Mouse (Mus musculus): ENCODE results near the gene Gpatch8. TPM values are rescaled to one million over a fixed set of nuclear protein-coding genes. Genes with fewer than 3 reads are reported as not detected.
"Not testable (repeated sequence)": the region's sequence is repeated elsewhere in the genome, so short reads cannot be mapped to it uniquely, and the experiment has no call there.

Gpatch8 gene
- polyA plus RNA-seq, 1 experiment = 34.5 TPM

- no peaks in the 10 kb centered on the region for H3K4me1 ChIP-seq (replicated peaks; ENCODE audit: control insufficient read depth, insufficient read depth, low read length)
- no peaks in the 10 kb centered on the region for H3K36me3 ChIP-seq (ENCODE audit: control insufficient read depth, insufficient read depth, low read length)
- no peaks in the 10 kb centered on the region for H3K27me3 ChIP-seq (ENCODE audit: control insufficient read depth, insufficient read depth, low read length)
- no peak for DNase-seq
- H3K27ac ChIP-seq (ENCODE audit: control insufficient read depth, insufficient read depth, low read length) = no peak overlapping the region
- TF ChIP-seq POLR2A (IDR thresholded peaks at IDR 0.05; ENCODE audit: control insufficient read depth, extremely low read depth, insufficient read depth, low read length, poor library complexity) (no peak), CTCF (IDR thresholded peaks at IDR 0.05; ENCODE audit: borderline replicate concordance, control insufficient read depth, extremely low read depth, insufficient read depth, low read length, poor library complexity) (no peak)
- H3K4me3 ChIP-seq (ENCODE audit: control insufficient read depth, insufficient read depth, low read length) = no peak overlapping the region
Measured at GRCm38 (mm10) chr11:102565741-102566140, 9.5 kb upstream of the Gpatch8 start.

GRCm38 (mm10) chr11:102564952-102565671 lies 8.9 kb upstream of the Gpatch8 start:
- not testable (repeated sequence) for H3K27ac ChIP-seq (ENCODE audit: control insufficient read depth, insufficient read depth, low read length); H3K4me3 ChIP-seq (ENCODE audit: control insufficient read depth, insufficient read depth, low read length); H3K36me3 ChIP-seq (ENCODE audit: control insufficient read depth, insufficient read depth, low read length); DNase-seq; H3K27me3 ChIP-seq (ENCODE audit: control insufficient read depth, insufficient read depth, low read length); H3K4me1 ChIP-seq (replicated peaks; ENCODE audit: control insufficient read depth, insufficient read depth, low read length)
- 84% methylated on average over 14 of the region's 14 CpGs for WGBS

- H3K4me1 ChIP-seq (replicated peaks; ENCODE audit: control insufficient read depth, insufficient read depth, low read length) = peaks cover 4% of the 10 kb centered on the region
- no peaks in the 10 kb centered on the region for H3K27me3 ChIP-seq (ENCODE audit: control insufficient read depth, insufficient read depth, low read length)
- H3K4me3 ChIP-seq (ENCODE audit: control insufficient read depth, insufficient read depth, low read length) = no peak overlapping the region
- no peak for DNase-seq
- WGBS = 97% methylated on average over 5 of the region's 5 CpGs
- no peak for TF ChIP-seq POLR2A (IDR thresholded peaks at IDR 0.05; ENCODE audit: control insufficient read depth, extremely low read depth, insufficient read depth, low read length, poor library complexity)
- TF ChIP-seq CTCF (IDR thresholded peaks at IDR 0.05; ENCODE audit: borderline replicate concordance, control insufficient read depth, extremely low read depth, insufficient read depth, low read length, poor library complexity) = no peak
- H3K27ac ChIP-seq (ENCODE audit: control insufficient read depth, insufficient read depth, low read length) = no peak overlapping the region
- no peaks in the 10 kb centered on the region for H3K36me3 ChIP-seq (ENCODE audit: control insufficient read depth, insufficient read depth, low read length)
Measured at GRCm38 (mm10) chr11:102558704-102559103, 2.5 kb upstream of the Gpatch8 start.

- H3K36me3 ChIP-seq (ENCODE audit: control insufficient read depth, insufficient read depth, low read length) = no peaks in the 10 kb centered on the region
- H3K27me3 ChIP-seq (ENCODE audit: control insufficient read depth, insufficient read depth, low read length) = no peaks in the 10 kb centered on the region
- H3K4me1 ChIP-seq (replicated peaks; ENCODE audit: control insufficient read depth, insufficient read depth, low read length) = peaks cover 4% of the 10 kb centered on the region
- H3K27ac ChIP-seq (ENCODE audit: control insufficient read depth, insufficient read depth, low read length) = no peak overlapping the region
- no peak for DNase-seq
- H3K4me3 ChIP-seq (ENCODE audit: control insufficient read depth, insufficient read depth, low read length) = no peak overlapping the region
- TF ChIP-seq POLR2A (IDR thresholded peaks at IDR 0.05; ENCODE audit: control insufficient read depth, extremely low read depth, insufficient read depth, low read length, poor library complexity) (no peak), CTCF (IDR thresholded peaks at IDR 0.05; ENCODE audit: borderline replicate concordance, control insufficient read depth, extremely low read depth, insufficient read depth, low read length, poor library complexity) (no peak)
- 94% methylated on average over 1 of the region's 1 CpGs for WGBS
Measured at GRCm38 (mm10) chr11:102557386-102557785, 1.2 kb upstream of the Gpatch8 start.

- Histone ChIP-seq H3K36me3 (ENCODE audit: control insufficient read depth, insufficient read depth, low read length) (no peaks in the 10 kb centered on the region), H3K4me1 (replicated peaks; ENCODE audit: control insufficient read depth, insufficient read depth, low read length) (peaks cover 4% of the 10 kb centered on the region), H3K27ac (ENCODE audit: control insufficient read depth, insufficient read depth, low read length) (no peak overlapping the region), H3K27me3 (ENCODE audit: control insufficient read depth, insufficient read depth, low read length) (no peaks in the 10 kb centered on the region), H3K4me3 (ENCODE audit: control insufficient read depth, insufficient read depth, low read length) (no peak overlapping the region)
- 13% methylated on average over 3 of the region's 3 CpGs for WGBS
- TF ChIP-seq POLR2A (IDR thresholded peaks at IDR 0.05; ENCODE audit: control insufficient read depth, extremely low read depth, insufficient read depth, low read length, poor library complexity) = no peak
- no peak for TF ChIP-seq CTCF (IDR thresholded peaks at IDR 0.05; ENCODE audit: borderline replicate concordance, control insufficient read depth, extremely low read depth, insufficient read depth, low read length, poor library complexity)
- peak; percentile 11 for DNase-seq
Measured at GRCm38 (mm10) chr11:102556716-102557074, 503 bp upstream of the Gpatch8 start.

GRCm38 (mm10) chr11:102555400-102556030 lies 677 bp downstream of the Gpatch8 start:
- no peak for DNase-seq
- peak overlapping the region; percentile 87 for H3K4me3 ChIP-seq (ENCODE audit: control insufficient read depth, insufficient read depth, low read length)
- TF ChIP-seq POLR2A (IDR thresholded peaks at IDR 0.05; ENCODE audit: control insufficient read depth, extremely low read depth, insufficient read depth, low read length, poor library complexity) = no peak
- TF ChIP-seq CTCF (IDR thresholded peaks at IDR 0.05; ENCODE audit: borderline replicate concordance, control insufficient read depth, extremely low read depth, insufficient read depth, low read length, poor library complexity) = no peak
- WGBS = under 1% methylated on average over 39 of the region's 39 CpGs
- H3K4me1 ChIP-seq (replicated peaks; ENCODE audit: control insufficient read depth, insufficient read depth, low read length) = peaks cover 4% of the 10 kb centered on the region
- H3K27me3 ChIP-seq (ENCODE audit: control insufficient read depth, insufficient read depth, low read length) = no peaks in the 10 kb centered on the region
- no peak overlapping the region for H3K27ac ChIP-seq (ENCODE audit: control insufficient read depth, insufficient read depth, low read length)
- H3K36me3 ChIP-seq (ENCODE audit: control insufficient read depth, insufficient read depth, low read length) = no peaks in the 10 kb centered on the region

- TF ChIP-seq POLR2A (IDR thresholded peaks at IDR 0.05; ENCODE audit: control insufficient read depth, extremely low read depth, insufficient read depth, low read length, poor library complexity) = no peak
- TF ChIP-seq CTCF (IDR thresholded peaks at IDR 0.05; ENCODE audit: borderline replicate concordance, control insufficient read depth, extremely low read depth, insufficient read depth, low read length, poor library complexity) = no peak
- Histone ChIP-seq H3K27ac (ENCODE audit: control insufficient read depth, insufficient read depth, low read length) (no peak overlapping the region), H3K36me3 (ENCODE audit: control insufficient read depth, insufficient read depth, low read length) (no peaks in the 10 kb centered on the region), H3K27me3 (ENCODE audit: control insufficient read depth, insufficient read depth, low read length) (no peaks in the 10 kb centered on the region), H3K4me3 (ENCODE audit: control insufficient read depth, insufficient read depth, low read length) (no peak overlapping the region), H3K4me1 (replicated peaks; ENCODE audit: control insufficient read depth, insufficient read depth, low read length) (peaks cover 4% of the 10 kb centered on the region)
- no peak for DNase-seq
- 97% methylated on average over 3 of the region's 3 CpGs for WGBS
Measured at GRCm38 (mm10) chr11:102552051-102552450, 4.1 kb downstream of the Gpatch8 start.
